Mouse (Mus musculus): ENCODE data around the gene Fcer1g.
A peak's percentile ranks its signal among the peaks of the same experiment; 100 is the strongest.

Fcer1g gene

GRCm38 (mm10) chr1:171185655-171186054 is 48.5 kb downstream of the Fcer1g start:
- DNase-seq (ENCODE audit: low spot score): no peak

GRCm38 (mm10) chr1:171184314-171184713 is 49.9 kb downstream of the Fcer1g start:
- DNase-seq (ENCODE audit: low spot score): peak; percentile 81

GRCm38 (mm10) chr1:171183620-171184019 is 50.5 kb downstream of the Fcer1g start:
- DNase-seq (ENCODE audit: low spot score): no peak

GRCm38 (mm10) chr1:171183025-171183424 is 51.1 kb downstream of the Fcer1g start:
- DNase-seq (ENCODE audit: low spot score): no peak

Data from urinary bladder, postnatal 14 days (tissue).